Mouse (Mus musculus): ENCODE data around the gene Slc36a3. TPM values are rescaled to one million over a fixed set of nuclear protein-coding genes. Genes with fewer than 3 reads are reported as not detected.

Gene Slc36a3
- polyA plus RNA-seq, 1 experiment from 2014 or later: not detected

DNA sequence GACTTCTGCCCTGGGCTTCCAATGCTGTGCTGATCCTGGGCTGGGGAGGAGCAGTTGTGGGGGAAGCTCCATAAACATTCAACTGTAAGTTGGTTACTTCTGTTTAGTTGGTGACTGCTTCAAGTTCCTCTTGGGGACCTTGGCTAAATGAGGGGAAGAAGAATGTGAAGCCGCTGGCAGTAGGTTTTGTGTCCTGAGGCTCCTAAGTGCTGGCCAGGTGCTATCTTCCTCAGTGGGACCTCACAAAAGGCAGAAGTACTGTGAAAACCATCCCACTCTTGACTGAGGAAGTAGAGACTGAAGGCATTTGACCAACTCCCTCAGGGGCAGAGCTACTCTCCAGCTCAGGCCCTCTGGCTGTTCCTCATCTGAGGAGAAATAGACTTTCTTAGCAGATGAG is 44.9 kb downstream of the Slc36a3 start:
- WGBS: 87% methylated on average over 1 of the region's 1 CpGs

DNA sequence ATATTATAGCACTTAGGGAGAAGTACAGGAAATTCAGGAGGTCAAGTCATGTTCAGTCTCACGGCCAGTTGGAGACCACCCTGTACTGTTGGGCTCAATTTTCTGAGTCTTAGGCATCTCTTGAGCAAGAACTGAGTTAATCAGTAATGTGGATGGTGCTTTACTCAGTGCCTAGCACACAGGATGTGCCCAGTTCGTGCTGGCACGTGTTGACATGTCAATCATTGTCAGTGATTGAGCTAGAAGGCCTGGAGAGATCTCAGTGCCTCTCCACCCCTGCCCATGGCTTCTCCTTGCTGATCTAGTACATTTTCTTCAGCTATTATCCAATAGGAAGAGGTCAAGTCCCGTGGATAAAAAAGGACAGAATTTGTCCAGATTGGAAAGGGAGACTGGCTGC is 46.1 kb downstream of the Slc36a3 start:
- WGBS: 75% methylated on average over 4 of the region's 4 CpGs
- Histone ChIP-seq H3K9ac (ENCODE audit: low read length) (no peak overlapping the region), H3K27me3 (ENCODE audit: control insufficient read depth, insufficient read depth, low read length) (no peaks in the 10 kb centered on the region), H3K4me3 (ENCODE audit: low read length) (no peak overlapping the region), H3K4me1 (ENCODE audit: control insufficient read depth, insufficient read depth, low read length) (no peaks in the 10 kb centered on the region; the same call in 1 of the 2 replicates), H3K9me3 (replicated peaks; ENCODE audit: control insufficient read depth, low read length) (no peaks in the 10 kb centered on the region), H3K36me3 (ENCODE audit: control insufficient read depth, insufficient read depth) (0 out of 2 replicates have a peak, but pooled peaks cover 3% of the 10 kb centered on the region), H3K4me2 (ENCODE audit: low read depth, low read length) (no peak overlapping the region), H3K27ac (ENCODE audit: low read length) (no peak overlapping the region)
- ATAC-seq (replicated peaks; ENCODE audit: extremely low read depth, insufficient read depth, low FRiP score): no peak

More for the DNA sequence above, 44.9 kb downstream of the Slc36a3 start:
- Histone ChIP-seq H3K4me3 (ENCODE audit: low read length) (no peak overlapping the region), H3K4me2 (ENCODE audit: low read depth, low read length) (no peak overlapping the region), H3K9me3 (replicated peaks; ENCODE audit: control insufficient read depth, low read length) (no peaks in the 10 kb centered on the region), H3K36me3 (ENCODE audit: control insufficient read depth, insufficient read depth) (0 out of 2 replicates have a peak, but pooled peaks cover 3% of the 10 kb centered on the region), H3K9ac (ENCODE audit: low read length) (no peak overlapping the region), H3K27me3 (ENCODE audit: control insufficient read depth, insufficient read depth, low read length) (no peaks in the 10 kb centered on the region), H3K4me1 (ENCODE audit: control insufficient read depth, insufficient read depth, low read length) (no peaks in the 10 kb centered on the region; the same call in 1 of the 2 replicates), H3K27ac (ENCODE audit: low read length) (no peak overlapping the region)
- ATAC-seq (replicated peaks; ENCODE audit: extremely low read depth, insufficient read depth, low FRiP score): no peak

DNA sequence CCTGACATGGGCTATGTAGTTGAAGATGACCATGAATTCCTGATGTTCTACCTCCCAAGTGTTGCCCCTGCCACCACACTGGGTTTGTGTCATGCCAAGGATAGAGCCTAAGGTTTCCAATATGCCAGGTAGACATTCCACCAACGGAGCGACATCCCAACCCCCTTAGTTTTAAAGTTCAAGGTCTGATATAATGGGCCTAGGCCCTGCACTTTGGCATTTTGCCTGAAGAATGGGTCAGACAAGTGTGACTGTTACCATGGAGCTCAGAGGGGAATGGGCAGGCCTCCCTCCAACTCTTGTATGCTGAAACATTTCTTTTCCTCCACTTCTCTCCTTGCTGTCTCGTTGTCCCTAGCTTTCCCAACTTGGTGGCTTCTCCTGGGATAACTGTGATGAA is 48.3 kb downstream of the Slc36a3 start:
- H3K27ac ChIP-seq (ENCODE audit: low read length): no peak overlapping the region
- H3K9me3 ChIP-seq (replicated peaks; ENCODE audit: control insufficient read depth, low read length): no peaks in the 10 kb centered on the region
- ATAC-seq (replicated peaks; ENCODE audit: extremely low read depth, insufficient read depth, low FRiP score): no peak
- H3K4me3 ChIP-seq (ENCODE audit: low read length): no peak overlapping the region
- H3K4me1 ChIP-seq (ENCODE audit: control insufficient read depth, insufficient read depth, low read length): peaks cover 7% of the 10 kb centered on the region
- H3K4me2 ChIP-seq (ENCODE audit: low read depth, low read length): no peak overlapping the region
- no peak overlapping the region for H3K9ac ChIP-seq (ENCODE audit: low read length)
- H3K27me3 ChIP-seq (ENCODE audit: control insufficient read depth, insufficient read depth, low read length): no peaks in the 10 kb centered on the region
- 86% methylated on average over 3 of the region's 3 CpGs for WGBS
- H3K36me3 ChIP-seq (ENCODE audit: control insufficient read depth, insufficient read depth): 0 out of 2 replicates have a peak, but pooled peaks cover 3% of the 10 kb centered on the region

DNA sequence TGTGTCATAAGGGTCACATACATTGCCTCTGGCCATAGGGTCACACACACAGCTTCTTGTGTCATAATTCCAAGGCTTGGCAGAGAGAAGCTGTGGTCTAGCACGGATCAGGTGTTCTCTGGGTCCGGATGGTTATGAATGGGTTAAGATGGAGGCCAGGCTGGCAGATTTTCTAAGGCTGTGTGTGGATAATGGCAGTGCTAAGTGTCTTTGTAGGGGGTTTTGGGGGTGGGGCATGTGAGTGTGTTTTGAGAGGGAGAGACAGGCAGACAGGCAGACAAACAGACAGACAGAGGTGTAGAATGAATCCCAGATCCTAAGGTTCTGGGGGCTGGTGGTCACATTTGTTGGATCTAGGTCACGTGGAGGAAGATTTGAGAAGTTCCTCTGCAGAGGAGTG is 49.5 kb downstream of the Slc36a3 start:
- no peaks in the 10 kb centered on the region for H3K27me3 ChIP-seq (ENCODE audit: control insufficient read depth, insufficient read depth, low read length)
- 80% methylated on average over 3 of the region's 3 CpGs for WGBS
- H3K9me3 ChIP-seq (replicated peaks; ENCODE audit: control insufficient read depth, low read length): no peaks in the 10 kb centered on the region
- H3K27ac ChIP-seq (ENCODE audit: low read length): no peak overlapping the region
- H3K9ac ChIP-seq (ENCODE audit: low read length): no peak overlapping the region
- 0 out of 2 replicates have a peak, but pooled peaks cover 3% of the 10 kb centered on the region for H3K36me3 ChIP-seq (ENCODE audit: control insufficient read depth, insufficient read depth)
- no peak overlapping the region for H3K4me2 ChIP-seq (ENCODE audit: low read depth, low read length)
- peaks cover 10% of the 10 kb centered on the region for H3K4me1 ChIP-seq (ENCODE audit: control insufficient read depth, insufficient read depth, low read length)
- H3K4me3 ChIP-seq (ENCODE audit: low read length): no peak overlapping the region
- ATAC-seq (replicated peaks; ENCODE audit: extremely low read depth, insufficient read depth, low FRiP score): no peak

DNA sequence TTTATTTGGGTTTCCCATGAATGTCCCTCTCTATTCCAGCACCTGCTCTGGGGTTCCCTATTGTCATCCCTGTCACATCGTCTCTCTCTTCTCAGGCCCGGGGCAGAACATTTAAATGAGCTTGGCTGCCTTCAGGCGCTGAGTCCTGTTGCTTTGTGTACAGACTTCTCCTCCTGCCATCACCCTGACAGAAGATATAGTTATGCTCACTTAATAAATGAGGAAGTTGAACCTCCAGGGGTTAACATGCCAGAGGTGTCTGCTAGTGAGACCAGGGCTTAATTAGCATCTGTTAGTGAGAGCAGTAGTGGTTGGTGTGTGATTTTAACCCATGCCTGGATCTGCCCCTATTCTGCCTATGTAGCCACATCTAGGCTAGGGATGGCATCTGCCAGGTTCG is 51.6 kb downstream of the Slc36a3 start:
- WGBS: 59% methylated on average over 4 of the region's 4 CpGs
- Histone ChIP-seq H3K9me3 (replicated peaks; ENCODE audit: control insufficient read depth, low read length) (no peaks in the 10 kb centered on the region), H3K9ac (ENCODE audit: low read length) (no peak overlapping the region), H3K36me3 (ENCODE audit: control insufficient read depth, insufficient read depth) (0 out of 2 replicates have a peak, but pooled peaks cover 3% of the 10 kb centered on the region), H3K4me1 (ENCODE audit: control insufficient read depth, insufficient read depth, low read length) (peaks cover 13% of the 10 kb centered on the region), H3K4me2 (ENCODE audit: low read depth, low read length) (no peak overlapping the region), H3K27ac (ENCODE audit: low read length) (no peak overlapping the region), H3K27me3 (ENCODE audit: control insufficient read depth, insufficient read depth, low read length) (no peaks in the 10 kb centered on the region), H3K4me3 (ENCODE audit: low read length) (no peak overlapping the region)
- ATAC-seq (replicated peaks; ENCODE audit: extremely low read depth, insufficient read depth, low FRiP score): no peak

DNA sequence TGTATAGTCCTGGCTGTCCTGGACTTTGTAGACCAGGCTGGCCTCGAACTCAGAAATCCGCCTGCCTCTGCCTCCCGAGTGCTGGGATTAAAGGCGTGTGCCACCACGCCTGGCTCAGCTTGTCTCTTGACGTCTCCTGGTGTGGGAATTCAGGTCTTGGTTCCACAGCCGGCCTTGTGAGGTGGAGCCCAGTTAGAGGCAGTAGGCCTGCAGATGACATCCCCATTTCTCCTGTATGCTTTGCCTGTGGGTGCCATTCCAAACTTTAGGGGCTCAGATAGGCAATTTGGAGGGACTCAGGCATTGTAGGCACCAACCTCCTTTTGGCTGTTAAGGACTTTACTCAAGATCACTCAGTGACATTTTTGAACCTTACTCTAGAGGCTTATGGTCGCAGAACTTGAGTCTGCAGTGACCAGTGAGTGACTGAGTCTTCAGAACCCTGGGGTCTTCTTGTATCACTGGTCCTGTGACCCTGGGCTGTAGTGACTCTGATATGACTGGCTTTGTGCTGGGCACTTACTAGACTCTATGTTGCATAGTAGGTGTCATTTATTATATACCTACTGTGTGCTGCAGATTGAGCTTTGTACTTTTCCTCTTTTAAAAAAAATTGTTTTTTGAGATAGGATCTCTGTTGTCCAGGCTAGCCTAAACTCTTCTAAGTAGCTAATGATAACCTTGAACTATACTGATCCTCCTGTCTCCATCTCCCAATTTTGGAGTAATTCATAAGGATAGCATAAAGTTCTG is 52.3 kb downstream of the Slc36a3 start:
- WGBS: 89% methylated on average over 8 of the region's 8 CpGs
- no peaks in the 10 kb centered on the region for H3K9me3 ChIP-seq (replicated peaks; ENCODE audit: control insufficient read depth, low read length)
- no peak overlapping the region for H3K27ac ChIP-seq (ENCODE audit: low read length)
- H3K9ac ChIP-seq (ENCODE audit: low read length): 0 out of 2 replicates have a peak overlapping the region, but pooled peaks have one; percentile 17
- ATAC-seq (replicated peaks; ENCODE audit: extremely low read depth, insufficient read depth, low FRiP score): no peak
- H3K4me1 ChIP-seq (ENCODE audit: control insufficient read depth, insufficient read depth, low read length): peaks cover 13% of the 10 kb centered on the region
- peak overlapping the region; percentile 78 for H3K4me2 ChIP-seq (ENCODE audit: low read depth, low read length)
- H3K4me3 ChIP-seq (ENCODE audit: low read length): no peak overlapping the region; the same call in 1 of the 2 replicates
- 0 out of 2 replicates have a peak, but pooled peaks cover 2% of the 10 kb centered on the region for H3K36me3 ChIP-seq (ENCODE audit: control insufficient read depth, insufficient read depth)
- no peaks in the 10 kb centered on the region for H3K27me3 ChIP-seq (ENCODE audit: control insufficient read depth, insufficient read depth, low read length)

DNA sequence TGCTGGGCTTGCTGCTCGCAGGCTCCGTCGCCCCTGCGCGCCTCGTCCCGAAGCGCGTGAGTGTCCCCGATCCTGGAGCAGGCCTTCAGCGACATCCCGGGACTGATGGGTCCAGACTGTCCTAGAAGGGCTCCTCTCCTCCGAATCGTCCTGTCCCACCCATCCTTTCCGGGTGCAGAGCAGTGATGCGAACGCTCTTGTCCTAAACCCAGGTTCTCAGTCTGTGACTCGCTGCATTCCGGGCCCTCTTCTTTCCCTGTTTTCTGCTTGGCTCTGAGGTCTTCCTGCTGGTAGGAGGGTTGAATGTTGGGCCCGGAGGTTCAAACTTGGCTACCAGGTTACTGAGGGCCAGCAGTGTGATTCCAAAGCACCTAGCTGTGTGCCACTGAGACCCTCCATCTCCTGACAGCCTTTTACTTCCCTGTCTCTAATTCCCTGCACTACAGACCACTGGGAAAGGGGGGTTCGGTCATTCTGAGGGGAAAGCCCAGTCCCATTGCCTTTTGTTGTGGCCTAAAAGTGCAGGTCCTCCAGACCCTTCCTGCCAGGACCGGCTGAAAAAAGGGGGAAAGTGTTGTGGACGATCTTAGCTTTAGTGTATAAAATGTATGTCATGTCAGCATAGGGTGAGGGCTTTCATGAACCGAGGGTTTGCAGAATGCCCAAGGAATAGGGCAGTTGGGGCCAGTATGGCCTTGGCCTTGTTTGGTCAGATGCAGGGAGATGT is 53.2 kb downstream of the Slc36a3 start:
- Histone ChIP-seq H3K36me3 (ENCODE audit: control insufficient read depth, insufficient read depth) (no peaks in the 10 kb centered on the region), H3K4me2 (ENCODE audit: low read depth, low read length) (peak overlapping the region; percentile 78), H3K4me1 (ENCODE audit: control insufficient read depth, insufficient read depth, low read length) (peaks cover 13% of the 10 kb centered on the region), H3K27ac (ENCODE audit: low read length) (peak overlapping the region; percentile 78), H3K27me3 (ENCODE audit: control insufficient read depth, insufficient read depth, low read length) (no peaks in the 10 kb centered on the region), H3K9ac (ENCODE audit: low read length) (peak overlapping the region; percentile 78), H3K4me3 (ENCODE audit: low read length) (peak overlapping the region; percentile 66), H3K9me3 (replicated peaks; ENCODE audit: control insufficient read depth, low read length) (no peaks in the 10 kb centered on the region)
- ATAC-seq (replicated peaks; ENCODE audit: extremely low read depth, insufficient read depth, low FRiP score): peak; percentile 34
- WGBS: 12% methylated on average over 24 of the region's 24 CpGs

DNA sequence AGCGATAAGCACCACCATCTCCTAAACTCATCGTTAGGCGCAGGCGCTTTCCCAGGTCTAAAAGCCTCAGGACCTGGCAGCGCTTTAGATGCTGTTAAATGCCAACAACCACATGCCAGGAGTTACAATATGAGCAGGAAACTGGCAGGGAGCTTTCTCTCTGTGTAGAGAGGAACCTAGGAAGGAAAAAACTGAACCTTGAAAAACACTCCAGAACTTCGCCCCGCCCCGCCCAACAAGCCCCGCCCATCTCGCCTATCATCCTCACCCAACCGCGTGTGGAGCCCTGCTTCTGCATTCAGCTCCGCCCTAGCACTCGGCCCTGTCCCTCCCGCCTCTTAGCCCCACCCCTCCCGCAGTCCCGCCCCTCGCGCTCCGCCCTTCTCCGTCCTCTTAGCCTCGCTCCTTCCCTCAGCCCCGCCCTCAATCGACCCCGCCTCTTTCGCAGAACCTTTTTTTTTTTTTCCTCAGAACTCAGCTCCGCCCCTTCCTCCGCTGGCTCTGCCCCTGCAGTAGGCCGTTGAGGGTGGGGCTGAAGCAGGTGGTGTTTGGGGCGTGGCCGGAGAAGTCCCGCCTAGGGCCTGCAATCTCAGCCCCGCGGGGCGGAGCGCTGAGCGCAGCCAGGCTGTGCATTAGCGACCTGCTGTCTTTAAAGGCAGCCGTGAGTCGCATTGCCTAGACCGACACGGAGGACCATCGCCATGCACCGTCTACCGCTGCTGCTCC is 53.9 kb downstream of the Slc36a3 start, which contains the start of gene Gm2a:
Gene Gm2a, plus strand, starts transcription at position 653 of the 726 bp plus-strand sequence.
- no peaks in the 10 kb centered on the region for H3K9me3 ChIP-seq (replicated peaks; ENCODE audit: control insufficient read depth, low read length)
- H3K36me3 ChIP-seq (ENCODE audit: control insufficient read depth, insufficient read depth): no peaks in the 10 kb centered on the region
- WGBS: 1% methylated on average over 44 of the region's 45 CpGs
- H3K4me2 ChIP-seq (ENCODE audit: low read depth, low read length): peak within 1 kb of the TSS; percentile 78
- no peaks in the 10 kb centered on the region for H3K27me3 ChIP-seq (ENCODE audit: control insufficient read depth, insufficient read depth, low read length)
- peak within 1 kb of the TSS; percentile 78 for H3K9ac ChIP-seq (ENCODE audit: low read length)
- H3K4me1 ChIP-seq (ENCODE audit: control insufficient read depth, insufficient read depth, low read length): peaks cover 13% of the 10 kb centered on the region
- peak within 1 kb of the TSS; percentile 81 for H3K27ac ChIP-seq (ENCODE audit: low read length)
- peak; percentile 97 for ATAC-seq (replicated peaks; ENCODE audit: extremely low read depth, insufficient read depth, low FRiP score)
- H3K4me3 ChIP-seq (ENCODE audit: low read length): peak within 1 kb of the TSS; percentile 66
